Mouse (Mus musculus) CH12.LX (cell line): Measurements from ENCODE around the gene Ncoa1.

ENCODE experiments used
- CTCF ChIP-seq, 2 experiments: IDR thresholded peaks in 1 of 2; conservative IDR thresholded peaks in 1 of 2; 2 replicates each; pipeline ENCODE4 v1.5.1; 2011 to 2012; ENCODE audit warnings: low read depth in 2 of 2, low read length in 2 of 2, improper control_type of control experiment in 1 of 2, inconsistent platforms in 1 of 2, mild to moderate bottlenecking in 1 of 2, moderate library complexity in 1 of 2
- E2F4 ChIP-seq: IDR thresholded peaks from 2 replicates; pipeline ENCODE4 v1.6.1; 2011; ENCODE audit warnings: low read depth, low read length, improper control_type of control experiment; ENCODE audit not compliant: insufficient replicate concordance
- EP300 ChIP-seq: IDR thresholded peaks from 2 replicates; pipeline ENCODE4 v1.6.1; 2011; ENCODE audit warnings: low read length, improper control_type of control experiment
- MYC ChIP-seq: IDR thresholded peaks from 2 replicates; pipeline ENCODE4 v1.6.1; 2011; ENCODE audit warnings: low read depth, mild to moderate bottlenecking, improper control_type of control experiment, low read length
- POLR2A ChIP-seq: IDR thresholded peaks from 2 replicates; pipeline ENCODE4 v1.6.1; 2011; ENCODE audit warnings: low read depth, mild to moderate bottlenecking, improper control_type of control experiment, low read length
- RCOR1 ChIP-seq: conservative IDR thresholded peaks from 2 replicates; pipeline ENCODE4 v1.6.1; 2012; ENCODE audit warnings: low read depth, mild to moderate bottlenecking, inconsistent platforms, low read length, improper control_type of control experiment
- SIN3A ChIP-seq: IDR thresholded peaks from 2 replicates; pipeline ENCODE4 v1.6.1; 2012; ENCODE audit warnings: low read length, improper control_type of control experiment, inconsistent platforms

GRCm38 (mm10) chr12:4267765-4268164 lies 209.2 kb downstream of the Ncoa1 start:
- TF ChIP-seq CTCF (conservative IDR thresholded peaks at IDR 0.05 in 1 of 2, IDR thresholded peaks at IDR 0.05 in 1 of 2; ENCODE audit: low read depth in 2 of 2, low read length in 2 of 2) (no peak), E2F4 (no peak), POLR2A (no peak), EP300 (no peak), MYC (no peak), SIN3A (no peak), RCOR1 (no peak)
